Mouse (Mus musculus) liver, embryonic 12.5 days (tissue): ENCODE data around the gene Nlgn2. TPM values are rescaled to one million over a fixed set of nuclear protein-coding genes. Genes with fewer than 3 reads are reported as not detected.

Experiments used
- ATAC-seq: fragments of 200-750 bp; cut with Nextera tagmentation; 2 replicates; pipeline ENCODE4 v1.8.0; 2017; ENCODE audit warnings: moderate number of reproducible peaks, mild to moderate bottlenecking, moderate library complexity
- H3K27ac ChIP-seq: fragments of 300-500 bp; sonication (generic); 2 replicates; pipeline ENCODE4 v1.5.1; 2016; ENCODE audit warnings: mild to moderate bottlenecking
- H3K27me3 ChIP-seq: fragments of 300-500 bp; sonication (generic); replicated peaks from 2 replicates; pipeline ENCODE4 v1.6.1; 2016; ENCODE audit warnings: mild to moderate bottlenecking, moderate library complexity
- H3K36me3 ChIP-seq: fragments of 300-500 bp; sonication (generic); 2 replicates; pipeline ENCODE4 v1.6.1; 2016; ENCODE audit warnings: mild to moderate bottlenecking, moderate library complexity
- H3K4me1 ChIP-seq: fragments of 300-500 bp; sonication (generic); 2 replicates; pipeline ENCODE4 v1.6.1; 2016
- H3K4me2 ChIP-seq: fragments of 300-500 bp; sonication (generic); 2 replicates; pipeline ENCODE4 v1.6.1; 2016; ENCODE audit warnings: mild to moderate bottlenecking, moderate library complexity
- H3K4me3 ChIP-seq: fragments of 300-500 bp; sonication (generic); 2 replicates; pipeline ENCODE4 v1.5.1; 2016; ENCODE audit warnings: mild to moderate bottlenecking, moderate library complexity
- H3K9ac ChIP-seq: fragments of 300-500 bp; sonication (generic); 2 replicates; pipeline ENCODE4 v1.6.1; 2016; ENCODE audit warnings: mild to moderate bottlenecking, moderate library complexity
- H3K9me3 ChIP-seq: fragments of 300-500 bp; sonication (generic); replicated peaks from 2 replicates; pipeline ENCODE4 v1.6.1; 2016; ENCODE audit warnings: mild to moderate bottlenecking, moderate library complexity
- WGBS: fragments of 180-500 bp; shearing (Covaris S2); methylation state at CpG from one replicate; pipeline ENCODE4 v1.1.7; 2016; ENCODE audit not compliant: insufficient replicate concordance; 5-methylcytosine and 5-hydroxymethylcytosine counted together
- polyA plus RNA-seq: library from polyadenylated mRNA; unstranded; fragments of >200 nt; fragmentation: Nextera tagmentation; extraction: Ambion mirVana; gene quantifications from 2 replicates; pipeline ENCODE4 v1.2.1, GENCODE M21; 2016

Gene Nlgn2
- polyA plus RNA-seq, 1 experiment from 2014 or later: 1.3 TPM

DNA sequence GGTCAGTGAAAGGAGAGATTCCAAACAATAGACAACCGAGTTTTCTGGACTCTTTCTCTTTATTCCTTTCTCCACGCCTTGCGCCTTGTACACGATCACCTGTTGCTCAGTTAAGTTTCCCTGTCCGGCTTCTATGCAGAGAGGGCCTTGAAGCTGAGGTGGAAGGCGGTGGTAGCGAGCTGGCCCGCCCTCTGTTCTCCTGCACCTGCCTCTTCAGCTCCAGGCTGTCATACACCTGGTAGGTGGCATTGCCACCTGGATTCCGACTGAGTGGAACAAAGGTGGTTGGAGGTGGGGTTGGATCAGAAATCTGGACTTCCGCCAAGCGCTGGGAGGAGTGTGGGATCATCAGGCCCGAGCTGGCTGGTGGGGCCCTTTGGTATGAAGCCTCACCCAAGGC, 21.1 kb downstream of the Nlgn2 start:
- WGBS: 83% methylated on average over 12 of the region's 12 CpGs

DNA sequence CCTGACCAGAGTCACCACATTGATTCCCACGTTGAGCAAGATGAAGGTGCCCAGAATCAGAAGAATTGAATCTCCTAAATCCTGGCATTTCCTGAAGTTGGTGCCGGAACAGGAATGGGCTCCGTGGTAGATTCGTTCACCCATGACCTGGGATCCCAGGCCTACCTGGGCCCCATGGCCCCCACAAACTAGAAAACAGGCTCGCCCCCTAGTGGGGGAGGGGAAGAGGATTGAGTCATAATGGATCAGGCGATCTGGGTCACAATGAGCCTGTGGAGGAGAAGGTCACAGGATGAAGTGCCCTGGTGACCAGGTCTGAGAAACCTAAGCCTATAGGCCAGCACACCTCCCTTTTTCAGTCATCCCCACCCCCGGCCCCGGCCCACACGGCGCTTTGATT, 22.4 kb downstream of the Nlgn2 start, which contains the start of gene Gm39566:
Gene Gm39566 (minus strand): TSS at position 144 of the 400 bp plus-strand sequence.
- 56% methylated on average over 10 of the region's 10 CpGs for WGBS
- Histone ChIP-seq H3K9ac (no peak within 1 kb of the TSS), H3K36me3 (no peaks in the 10 kb centered on the region), H3K4me3 (no peak within 1 kb of the TSS), H3K27me3 (peaks cover 66% of the 10 kb centered on the region), H3K27ac (no peak within 1 kb of the TSS), H3K4me1 (no peaks in the 10 kb centered on the region), H3K9me3 (no peaks in the 10 kb centered on the region), H3K4me2 (no peak within 1 kb of the TSS)
- ATAC-seq: no peak

More for the DNA sequence above, 21.1 kb downstream of the Nlgn2 start:
- no peak overlapping the region for H3K4me3 ChIP-seq
- ATAC-seq: no peak
- no peaks in the 10 kb centered on the region for H3K4me1 ChIP-seq
- H3K27ac ChIP-seq: no peak overlapping the region
- H3K4me2 ChIP-seq: no peak overlapping the region
- no peaks in the 10 kb centered on the region for H3K36me3 ChIP-seq
- no peaks in the 10 kb centered on the region for H3K9me3 ChIP-seq
- no peak overlapping the region for H3K9ac ChIP-seq
- H3K27me3 ChIP-seq: peaks cover 52% of the 10 kb centered on the region

DNA sequence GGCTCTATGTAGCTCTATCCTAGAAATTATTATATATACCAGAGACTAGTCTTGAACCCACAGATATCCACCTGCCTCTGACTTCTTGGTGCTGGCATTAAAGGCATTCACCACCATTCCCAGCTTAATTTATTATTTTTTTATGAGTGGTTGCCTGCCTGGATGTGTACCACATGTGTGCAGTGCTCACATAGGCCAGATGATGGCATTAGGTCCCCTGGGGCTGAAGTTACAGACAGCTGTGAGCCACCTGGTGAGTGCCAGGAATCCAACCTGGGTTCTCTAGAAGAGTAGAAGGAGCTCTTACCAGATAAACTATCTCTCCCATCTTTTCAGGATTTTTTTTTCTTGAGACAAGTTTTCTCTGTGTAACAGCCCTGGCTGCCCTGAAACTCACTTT, 27.3 kb downstream of the Nlgn2 start:
- Histone ChIP-seq H3K4me1 (no peaks in the 10 kb centered on the region), H3K4me2 (no peak overlapping the region), H3K27ac (no peak overlapping the region), H3K9me3 (0 out of 2 replicates have a peak, but pooled peaks cover 5% of the 10 kb centered on the region), H3K36me3 (no peaks in the 10 kb centered on the region), H3K4me3 (no peak overlapping the region), H3K9ac (no peak overlapping the region), H3K27me3 (peaks cover 73% of the 10 kb centered on the region)
- no peak for ATAC-seq

DNA sequence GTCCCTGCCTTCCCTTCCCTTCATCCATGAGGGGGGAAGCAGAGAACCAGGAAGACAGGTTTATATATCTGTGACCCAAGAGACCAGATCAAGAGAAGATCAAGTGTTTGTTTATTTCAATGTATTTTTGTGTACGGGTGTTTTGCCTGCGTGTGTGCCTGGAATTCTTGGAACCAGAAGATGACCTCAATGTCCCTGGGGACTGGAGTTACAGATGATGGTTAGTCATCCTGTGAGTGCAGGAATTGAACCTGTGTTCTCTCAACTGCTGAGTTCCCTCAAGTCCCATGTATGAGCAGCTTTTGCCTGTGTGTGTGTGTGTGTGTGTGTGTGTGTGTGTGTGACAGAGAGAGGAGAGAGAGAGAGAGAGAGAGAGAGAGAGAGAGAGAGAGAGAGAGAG, 29.9 kb downstream of the Nlgn2 start:
- Histone ChIP-seq H3K9me3 (0 out of 2 replicates have a peak, but pooled peaks cover 5% of the 10 kb centered on the region), H3K36me3 (no peaks in the 10 kb centered on the region), H3K9ac (no peak overlapping the region), H3K4me1 (peaks cover 25% of the 10 kb centered on the region), H3K4me2 (no peak overlapping the region), H3K4me3 (no peak overlapping the region), H3K27me3 (peaks cover 79% of the 10 kb centered on the region), H3K27ac (no peak overlapping the region)
- no peak for ATAC-seq
- 71% methylated on average over 2 of the region's 2 CpGs for WGBS

DNA sequence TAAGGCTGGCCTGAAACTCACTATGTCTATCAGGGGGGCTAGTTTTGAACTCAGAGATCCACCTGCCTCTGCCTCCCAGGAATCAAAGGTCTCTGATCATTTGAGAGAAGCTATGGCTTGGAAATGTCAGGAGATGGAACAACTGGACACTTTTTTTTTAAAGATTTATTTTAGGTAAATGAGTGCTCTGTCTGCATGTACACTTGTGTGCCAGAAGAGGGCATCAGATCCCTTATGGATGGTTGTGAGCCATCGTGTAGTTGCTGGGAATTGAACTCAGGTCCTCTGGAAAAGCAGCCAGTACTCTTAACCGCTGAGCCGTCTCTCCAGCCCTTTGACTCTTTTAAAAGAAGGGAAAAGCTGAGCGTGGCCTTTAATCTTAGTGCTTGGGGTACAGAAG, 31.2 kb downstream of the Nlgn2 start:
- no peak overlapping the region for H3K4me3 ChIP-seq
- H3K36me3 ChIP-seq: no peaks in the 10 kb centered on the region
- ATAC-seq: no peak
- 0 out of 2 replicates have a peak, but pooled peaks cover 5% of the 10 kb centered on the region for H3K9me3 ChIP-seq
- H3K4me1 ChIP-seq: peaks cover 37% of the 10 kb centered on the region
- H3K9ac ChIP-seq: no peak overlapping the region
- 66% methylated on average over 4 of the region's 4 CpGs for WGBS
- H3K27me3 ChIP-seq: peaks cover 80% of the 10 kb centered on the region
- no peak overlapping the region for H3K4me2 ChIP-seq
- H3K27ac ChIP-seq: no peak overlapping the region

DNA sequence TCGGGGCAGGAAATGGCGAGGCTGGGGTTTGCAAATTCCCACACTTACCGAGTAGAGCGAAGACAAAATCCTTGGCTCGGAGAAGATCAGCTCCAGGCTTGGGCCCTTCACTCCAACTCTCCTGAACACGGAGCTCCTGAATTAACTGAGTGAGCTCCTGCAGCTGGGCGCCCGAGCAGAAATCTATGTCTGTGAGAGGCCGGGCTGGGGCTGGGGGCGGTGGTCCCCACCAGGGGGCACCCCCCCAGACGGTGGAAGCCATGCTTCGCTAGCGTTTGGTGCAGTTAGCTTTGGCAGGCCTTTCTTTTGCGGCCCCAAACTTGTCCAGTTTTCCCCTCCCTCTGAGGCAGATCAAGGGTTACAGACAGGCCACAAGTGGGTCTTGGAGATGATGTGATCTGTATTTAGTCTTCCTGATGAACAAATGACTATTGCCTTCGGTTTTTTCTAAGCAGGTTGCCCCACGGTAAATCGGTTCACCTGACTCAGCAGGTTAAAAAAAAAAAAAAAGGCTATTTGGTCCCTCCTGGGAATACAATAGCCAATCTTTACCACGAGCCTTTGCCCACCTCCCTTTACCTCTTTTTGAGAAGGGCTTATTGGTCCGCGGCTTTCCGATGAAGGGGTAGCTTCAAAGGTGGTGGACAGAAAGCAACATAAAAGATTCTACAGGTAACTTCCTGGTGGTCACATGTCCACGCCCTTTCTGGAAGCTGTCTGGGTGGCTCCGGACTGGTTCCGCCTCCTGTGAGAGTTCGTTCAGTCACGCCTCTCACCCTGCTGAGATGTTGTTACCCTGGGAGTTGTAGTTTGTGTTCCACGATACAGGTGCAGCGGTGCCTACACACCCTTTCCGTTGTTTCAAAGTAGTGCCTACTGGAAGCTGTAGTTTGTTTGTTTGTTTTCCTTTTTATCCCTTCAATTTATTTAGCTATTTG, 32.3 kb downstream of the Nlgn2 start, which contains the start of gene Tmem102:
Gene Tmem102 (minus strand): TSS at position 653 of the 938 bp plus-strand sequence.
- no peak for ATAC-seq
- Histone ChIP-seq H3K4me3 (peak within 1 kb of the TSS; percentile 57; the same call in 1 of the 2 replicates), H3K9ac (no peak within 1 kb of the TSS), H3K4me2 (peak within 1 kb of the TSS; percentile 70), H3K27ac (no peak within 1 kb of the TSS), H3K9me3 (0 out of 2 replicates have a peak, but pooled peaks cover 5% of the 10 kb centered on the region), H3K27me3 (peaks cover 80% of the 10 kb centered on the region), H3K36me3 (no peaks in the 10 kb centered on the region), H3K4me1 (peaks cover 48% of the 10 kb centered on the region)
- 18% methylated on average over 29 of the region's 29 CpGs for WGBS

DNA sequence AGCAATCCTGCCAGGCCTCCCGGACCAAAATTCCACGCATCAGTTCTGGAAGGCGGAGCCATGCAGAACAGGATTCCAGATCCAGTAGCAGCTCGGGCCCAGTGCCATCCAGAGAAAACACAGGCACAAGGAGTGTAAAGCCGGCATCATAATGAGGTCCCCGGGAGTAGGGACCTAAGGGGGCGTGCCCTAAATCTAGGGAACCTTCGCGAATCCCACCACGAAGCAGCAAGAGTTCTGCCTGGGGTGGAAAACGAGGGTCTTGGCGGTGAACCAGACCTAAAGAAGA, 33.0 kb downstream of the Nlgn2 start:
- peaks cover 86% of the 10 kb centered on the region for H3K27me3 ChIP-seq
- H3K9ac ChIP-seq: no peak overlapping the region
- no peak for ATAC-seq
- H3K4me2 ChIP-seq: peak overlapping the region; percentile 70
- H3K4me3 ChIP-seq: peak overlapping the region; percentile 57; the same call in 1 of the 2 replicates
- peaks cover 53% of the 10 kb centered on the region for H3K4me1 ChIP-seq
- 15% methylated on average over 12 of the region's 12 CpGs for WGBS
- 0 out of 2 replicates have a peak, but pooled peaks cover 5% of the 10 kb centered on the region for H3K9me3 ChIP-seq
- no peak overlapping the region for H3K27ac ChIP-seq
- H3K36me3 ChIP-seq: no peaks in the 10 kb centered on the region

DNA sequence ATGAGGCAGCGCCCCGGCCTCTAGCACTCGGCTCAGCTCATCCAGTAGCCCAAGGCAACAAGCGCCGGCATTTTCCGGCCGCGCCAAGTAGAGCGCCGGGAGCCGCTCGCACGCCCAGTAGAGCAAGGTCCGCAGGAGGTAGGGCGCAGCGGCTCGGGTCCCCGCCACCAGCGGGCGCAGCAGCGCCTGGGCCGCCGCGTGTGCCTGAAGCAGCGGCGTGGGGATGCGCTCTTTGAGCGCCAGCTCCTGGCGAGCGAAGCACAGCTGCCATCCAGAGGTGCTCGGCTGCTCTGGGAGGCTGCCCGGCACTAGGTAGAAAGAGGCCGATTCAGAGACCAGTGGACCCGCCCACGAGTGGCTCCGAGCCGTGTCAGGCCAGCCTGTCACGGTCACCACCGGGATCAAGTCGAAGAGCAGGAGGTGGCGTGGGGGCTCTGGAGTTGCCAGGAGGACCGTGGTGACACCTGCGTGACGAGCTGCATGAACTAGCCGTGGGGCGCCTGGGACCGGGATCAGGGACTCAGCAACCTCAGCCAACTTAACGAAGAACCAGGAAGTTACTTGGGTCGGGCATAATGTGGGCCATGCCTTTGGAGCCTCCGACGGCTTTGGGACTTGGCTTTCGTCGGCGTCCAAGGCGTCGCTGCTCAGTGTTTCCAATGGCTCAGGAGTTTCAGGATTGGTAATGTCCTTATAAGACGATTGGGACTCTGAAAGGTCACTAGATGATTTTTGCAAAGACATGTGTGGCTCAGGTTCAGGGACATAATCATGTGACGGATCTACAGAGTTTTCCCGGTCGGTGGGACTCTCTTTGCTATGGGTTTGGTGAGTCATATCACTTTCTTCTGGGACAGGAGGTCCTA, 33.6 kb downstream of the Nlgn2 start:
- peaks cover 53% of the 10 kb centered on the region for H3K4me1 ChIP-seq
- peaks cover 91% of the 10 kb centered on the region for H3K27me3 ChIP-seq

DNA sequence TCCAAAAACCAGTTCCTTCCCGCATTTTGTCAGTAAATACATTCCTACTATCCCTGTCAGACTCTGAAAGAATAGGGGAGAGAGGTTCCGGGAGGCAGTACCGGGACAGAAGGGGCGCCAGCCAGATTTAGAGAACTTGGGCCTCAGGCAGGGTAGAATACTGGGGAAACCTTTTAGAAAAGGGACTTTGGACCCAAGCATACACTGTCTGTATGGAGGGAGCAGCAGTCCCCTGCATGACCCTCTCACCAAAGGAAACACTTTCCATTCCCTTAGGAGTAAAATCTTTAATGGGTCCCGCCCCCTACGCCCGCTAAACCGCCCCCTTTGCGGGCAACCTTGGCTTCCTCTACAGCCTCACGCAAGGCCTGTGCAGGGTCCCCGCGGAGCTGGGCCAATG, 34.3 kb downstream of the Nlgn2 start:
- Histone ChIP-seq H3K27ac (no peak overlapping the region), H3K4me2 (peak overlapping the region; percentile 70), H3K9me3 (0 out of 2 replicates have a peak, but pooled peaks cover 5% of the 10 kb centered on the region), H3K4me1 (peaks cover 53% of the 10 kb centered on the region), H3K36me3 (no peaks in the 10 kb centered on the region), H3K4me3 (peak overlapping the region; percentile 57), H3K9ac (peak overlapping the region; percentile 53), H3K27me3 (peaks cover 98% of the 10 kb centered on the region)
- peak; percentile 31 for ATAC-seq
- 4% methylated on average over 12 of the region's 12 CpGs for WGBS

More for the DNA sequence above, 33.6 kb downstream of the Nlgn2 start:
- 3% methylated on average over 60 of the region's 60 CpGs for WGBS
- Histone ChIP-seq H3K27ac (peak overlapping the region; percentile 17; the same call in 1 of the 2 replicates), H3K36me3 (no peaks in the 10 kb centered on the region), H3K4me2 (peak overlapping the region; percentile 70), H3K9ac (peak overlapping the region; percentile 53), H3K9me3 (0 out of 2 replicates have a peak, but pooled peaks cover 5% of the 10 kb centered on the region), H3K4me3 (peak overlapping the region; percentile 57)
- ATAC-seq: peak; percentile 78

DNA sequence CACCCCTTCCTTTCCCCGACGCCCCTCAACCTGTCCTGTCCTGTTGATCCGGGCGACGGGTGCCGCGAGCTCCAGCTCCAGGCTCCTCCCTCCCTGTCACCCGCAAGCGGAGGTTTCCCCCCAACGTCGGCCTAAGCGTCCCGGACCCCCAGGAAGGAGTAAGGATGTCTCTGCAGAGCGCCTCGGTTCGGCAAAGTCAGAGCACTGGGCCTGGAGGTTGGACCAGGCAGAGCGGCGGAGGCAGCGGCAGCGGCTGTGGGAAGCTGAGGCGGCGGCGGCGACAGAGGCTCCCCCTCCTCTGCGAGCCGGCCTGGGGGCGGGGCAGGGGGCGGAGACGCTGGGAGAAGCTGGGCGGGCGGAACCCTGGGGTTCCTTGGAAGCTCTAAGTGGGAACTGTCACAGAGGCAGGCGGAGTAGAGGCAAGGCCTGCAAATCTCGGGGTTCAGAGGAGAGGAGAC, 34.9 kb downstream of the Nlgn2 start:
- peak overlapping the region; percentile 70 for H3K4me2 ChIP-seq
- H3K27me3 ChIP-seq: peaks cover 100% of the 10 kb centered on the region
- peak overlapping the region; percentile 57 for H3K4me3 ChIP-seq
- H3K9ac ChIP-seq: peak overlapping the region; percentile 57
- 0 out of 2 replicates have a peak, but pooled peaks cover 5% of the 10 kb centered on the region for H3K9me3 ChIP-seq
- H3K4me1 ChIP-seq: peaks cover 53% of the 10 kb centered on the region
- WGBS: under 1% methylated on average over 33 of the region's 33 CpGs
- H3K36me3 ChIP-seq: no peaks in the 10 kb centered on the region
- no peak overlapping the region for H3K27ac ChIP-seq
- 0 out of 2 replicates have a peak, but pooled peaks have one; percentile 33 for ATAC-seq

DNA sequence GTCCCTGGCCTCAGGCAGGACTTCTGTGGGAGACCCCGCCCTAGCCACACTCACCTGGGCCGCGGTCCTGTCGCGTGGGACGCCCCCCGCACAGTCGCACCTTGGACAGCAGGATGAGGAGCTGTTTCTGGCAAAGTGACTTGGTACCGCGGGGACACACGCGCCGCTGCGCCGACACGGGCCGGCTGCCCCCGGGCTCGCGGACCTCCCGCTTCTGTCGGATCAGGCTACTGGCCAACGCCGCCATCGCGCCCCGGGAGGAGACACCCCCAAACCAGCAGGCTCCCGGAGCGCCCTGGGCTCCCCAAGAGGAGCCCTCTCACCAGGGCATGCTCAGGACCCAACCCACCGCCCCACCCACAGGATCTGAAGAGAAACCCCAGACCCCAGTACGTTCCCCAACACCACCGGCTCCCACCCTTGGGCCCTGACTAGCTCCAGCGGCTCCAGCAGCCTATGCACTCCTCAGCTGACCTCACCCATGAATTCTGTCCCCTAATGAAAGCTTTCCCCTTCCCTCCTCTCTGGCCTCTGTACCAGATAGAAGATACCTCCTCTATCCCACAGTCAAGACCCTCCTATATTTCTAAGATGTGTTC, 36.1 kb downstream of the Nlgn2 start, which contains the start of gene Fgf11:
Gene Fgf11 (minus strand): TSS at position 479 of the 599 bp plus-strand sequence.
- Histone ChIP-seq H3K9me3 (0 out of 2 replicates have a peak, but pooled peaks cover 3% of the 10 kb centered on the region), H3K4me3 (peak within 1 kb of the TSS; percentile 57), H3K4me2 (peak within 1 kb of the TSS; percentile 70), H3K27me3 (peaks cover 100% of the 10 kb centered on the region), H3K9ac (peak within 1 kb of the TSS; percentile 57), H3K36me3 (no peaks in the 10 kb centered on the region), H3K4me1 (peaks cover 53% of the 10 kb centered on the region), H3K27ac (no peak within 1 kb of the TSS)
- ATAC-seq: no peak
- 4% methylated on average over 33 of the region's 33 CpGs for WGBS
